Mouse (Mus musculus) spleen, adult 18-20 months (tissue): ENCODE data around the gene Uba1.

Source experiments
- DNase-seq, 2 experiments: peaks; one replicate each; pipeline ENCODE4 v3.0.0; 2022; ENCODE audit warnings: mixed read lengths in 2 of 2

The Uba1 gene

DNA sequence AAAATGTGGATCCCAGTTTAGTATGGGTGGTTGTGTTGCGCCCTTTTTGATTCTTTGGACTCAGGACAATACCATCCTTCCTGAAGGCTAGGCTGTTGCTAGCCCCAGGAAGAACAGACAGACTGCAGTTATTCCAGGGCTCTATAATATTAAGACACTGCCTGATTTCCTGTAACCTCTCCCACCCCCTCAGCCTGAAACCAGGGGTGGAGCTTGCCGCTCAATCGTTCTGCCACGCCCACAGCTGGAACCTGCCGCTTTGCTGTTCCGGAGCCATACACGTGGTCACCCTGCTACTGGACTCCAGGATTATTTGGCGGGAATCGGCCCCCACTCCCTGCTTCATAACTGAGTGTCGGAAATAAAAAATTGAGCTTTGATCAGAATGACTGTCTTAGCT, 71.9 kb downstream of the Uba1 start:
- peak in 1 of 2 experiments; percentile 19 for DNase-seq
